Mouse (Mus musculus) forebrain, postnatal 0 days (tissue): ENCODE results near the gene Esrra. TPM values are rescaled to one million over a fixed set of nuclear protein-coding genes. Genes with fewer than 3 reads are reported as not detected.

Experiments used
- ATAC-seq: fragments of 200-750 bp; cut with Nextera tagmentation; 2 replicates; pipeline ENCODE4 v1.8.0; 2017; ENCODE audit warnings: mild to moderate bottlenecking, moderate library complexity
- DNase-seq: peaks from one replicate; pipeline ENCODE4 v3.0.0-alpha.2; 2015
- H3K27ac ChIP-seq: fragments of 300-500 bp; sonication (generic); 2 replicates; pipeline ENCODE4 v1.5.1; 2014; ENCODE audit warnings: low read depth, mild to moderate bottlenecking, antibody characterized with exemption, low read length, moderate library complexity, mixed read lengths
- H3K27me3 ChIP-seq: fragments of 300-500 bp; sonication (generic); 2 replicates; pipeline ENCODE4 v1.6.1; 2014; ENCODE audit warnings: mild to moderate bottlenecking, low read length, mixed read lengths; ENCODE audit not compliant: insufficient read depth
- H3K36me3 ChIP-seq: fragments of 300-500 bp; sonication (generic); 2 replicates; pipeline ENCODE4 v1.6.1; 2014; ENCODE audit warnings: mild to moderate bottlenecking, moderate library complexity; ENCODE audit not compliant: insufficient read depth
- H3K4me1 ChIP-seq: fragments of 300-500 bp; sonication (generic); 2 replicates; pipeline ENCODE4 v1.6.1; 2014; ENCODE audit warnings: antibody characterized with exemption; ENCODE audit not compliant: insufficient read depth
- H3K4me2 ChIP-seq: fragments of 300-500 bp; sonication (generic); 2 replicates; pipeline ENCODE4 v1.6.1; 2014; ENCODE audit warnings: low read depth, mild to moderate bottlenecking, moderate library complexity
- H3K4me3 ChIP-seq: fragments of 300-500 bp; sonication (generic); 2 replicates; pipeline ENCODE4 v1.5.1; 2014; ENCODE audit warnings: low read depth, low read length, mixed read lengths
- H3K9ac ChIP-seq: fragments of 300-500 bp; sonication (generic); 2 replicates; pipeline ENCODE4 v1.6.1; 2014; ENCODE audit warnings: mild to moderate bottlenecking
- H3K9me3 ChIP-seq: fragments of 300-500 bp; sonication (generic); 2 replicates; pipeline ENCODE4 v1.6.1; 2016; ENCODE audit warnings: low read length
- CTCF ChIP-seq: sonication (generic); IDR thresholded peaks from 2 replicates; pipeline ENCODE4 v1.5.1; 2016; ENCODE audit warnings: antibody characterized with exemption, control low read depth, low read depth
- WGBS: fragments of 180-500 bp; shearing (Covaris S2); extraction: QIAGEN DNeasy Blood & Tissue Kit; methylation state at CpG from one replicate; pipeline ENCODE4 v1.1.7; 2014; 5-methylcytosine and 5-hydroxymethylcytosine counted together
- polyA plus RNA-seq: library from polyadenylated mRNA; unstranded; fragments of >200 nt; fragmentation: Nextera tagmentation; extraction: Ambion mirVana; gene quantifications from 2 replicates; pipeline ENCODE4 v1.2.1, GENCODE M21; 2015
- total RNA-seq: library from RNA; depleted of rRNA; stranded (reverse); fragments of >200 nt; gene quantifications from 2 replicates; pipeline ENCODE4 v1.2.3, GENCODE M21; 2014

Esrra gene
- total and polyA plus RNA-seq, 2 experiments from 2014 or later, result 8.4 to 42.6 TPM

GRCm38 (mm10) chr19:6941372-6942248, 20.0 kb upstream of the Esrra start, which contains the start of gene Bad:
TSS of gene Bad (plus strand) at chr19:6941861.
- Histone ChIP-seq H3K27ac (peak within 1 kb of the TSS; percentile 95), H3K27me3 (no peaks in the 10 kb centered on the region), H3K9me3 (no peaks in the 10 kb centered on the region), H3K36me3 (peaks cover 16% of the 10 kb centered on the region), H3K4me1 (peaks cover 20% of the 10 kb centered on the region), H3K9ac (peak within 1 kb of the TSS; percentile 93), H3K4me3 (peak within 1 kb of the TSS; percentile 88), H3K4me2 (peak within 1 kb of the TSS; percentile 97)
- TF ChIP-seq CTCF, result peak; percentile 14; the same call in 1 of the 2 replicates
- 2% methylated on average over 83 of the region's 83 CpGs for WGBS
- ATAC-seq, result peak; percentile 85
- peak; percentile 98 for DNase-seq

GRCm38 (mm10) chr19:6940396-6941351, 19.1 kb upstream of the Esrra start:
- Histone ChIP-seq H3K9me3 (no peaks in the 10 kb centered on the region), H3K4me1 (peaks cover 20% of the 10 kb centered on the region), H3K36me3 (peaks cover 7% of the 10 kb centered on the region; the same call in 1 of the 2 replicates), H3K9ac (peak overlapping the region; percentile 93), H3K27me3 (peaks cover 2% of the 10 kb centered on the region; the same call in 1 of the 2 replicates), H3K4me2 (peak overlapping the region; percentile 97), H3K27ac (peak overlapping the region; percentile 95; the same call in 1 of the 2 replicates), H3K4me3 (peak overlapping the region; percentile 88)
- ATAC-seq (0 out of 2 replicates have a peak, but pooled peaks have one; percentile 0), DNase-seq (no peak)
- whole genome bisulfite sequencing, result 19% methylated on average over 28 of the region's 29 CpGs
- TF ChIP-seq CTCF, result no peak

GRCm38 (mm10) chr19:6939106-6940002, 17.7 kb upstream of the Esrra start:
- H3K9me3 ChIP-seq, result no peaks in the 10 kb centered on the region
- no peak for ATAC-seq
- no peak overlapping the region for H3K27ac ChIP-seq
- no peak for TF ChIP-seq CTCF
- H3K4me2 ChIP-seq, result peak overlapping the region; percentile 97
- WGBS, result 84% methylated on average over 20 of the region's 20 CpGs
- no peak overlapping the region for H3K4me3 ChIP-seq
- H3K36me3 ChIP-seq, result peaks cover 7% of the 10 kb centered on the region; the same call in 1 of the 2 replicates
- no peak for DNase-seq
- peaks cover 20% of the 10 kb centered on the region for H3K4me1 ChIP-seq
- peaks cover 6% of the 10 kb centered on the region; the same call in 1 of the 2 replicates for H3K27me3 ChIP-seq
- peak overlapping the region; percentile 93; the same call in 1 of the 2 replicates for H3K9ac ChIP-seq

- H3K36me3 ChIP-seq, result peaks cover 7% of the 10 kb centered on the region; the same call in 1 of the 2 replicates
- 67% methylated on average over 16 of the region's 16 CpGs for WGBS
- H3K27me3 ChIP-seq, result peaks cover 15% of the 10 kb centered on the region
- H3K9me3 ChIP-seq, result no peaks in the 10 kb centered on the region
- ATAC-seq, result no peak
- no peak overlapping the region for H3K4me3 ChIP-seq
- 0 out of 2 replicates have a peak overlapping the region, but pooled peaks have one; percentile 10 for H3K9ac ChIP-seq
- H3K4me1 ChIP-seq, result peaks cover 24% of the 10 kb centered on the region
- DNase-seq, result no peak
- H3K27ac ChIP-seq, result no peak overlapping the region
- H3K4me2 ChIP-seq, result no peak overlapping the region
- no peak for TF ChIP-seq CTCF
Observed at GRCm38 (mm10) chr19:6937541-6938465, 16.2 kb upstream of the Esrra start.

GRCm38 (mm10) chr19:6936299-6936698, 14.7 kb upstream of the Esrra start:
- Histone ChIP-seq H3K4me3 (no peak overlapping the region), H3K4me2 (no peak overlapping the region), H3K9ac (no peak overlapping the region), H3K9me3 (no peaks in the 10 kb centered on the region), H3K36me3 (peaks cover 7% of the 10 kb centered on the region; the same call in 1 of the 2 replicates), H3K27me3 (peaks cover 27% of the 10 kb centered on the region), H3K27ac (no peak overlapping the region), H3K4me1 (peaks cover 24% of the 10 kb centered on the region)
- TF ChIP-seq CTCF, result peak; percentile 47
- DNase-seq (no peak), ATAC-seq (no peak)
- whole genome bisulfite sequencing, result 17% methylated on average over 3 of the region's 3 CpGs
